Mouse (Mus musculus) CH12.LX (cell line): ENCODE measurements at regions not wholly inside any gene's neighbourhood (a gene's known extent, or its start where the extent isn't known, plus 50 kb on each side); places are given as distances from the start of the nearest gene placed in this dataset.

ENCODE experiments used
- DNase-seq: peaks from one replicate; pipeline ENCODE4 v3.0.0-alpha.2; 2013; ENCODE audit errors: extremely low read depth
- H3K27ac ChIP-seq: 2 replicates; pipeline ENCODE4 v1.5.1; 2012; ENCODE audit warnings: low read depth, mild to moderate bottlenecking, control low read depth, moderate library complexity; ENCODE audit not compliant: insufficient read depth
- H3K27me3 ChIP-seq: replicated peaks from 2 replicates; pipeline ENCODE3; 2012; ENCODE audit warnings: inconsistent platforms
- H3K36me3 ChIP-seq, 2 experiments: replicated peaks in 1 of 2; 2 replicates each; pipeline versions ENCODE3 to v1.6.1; 2012; ENCODE audit warnings: inconsistent platforms in 1 of 2, low read length in 1 of 2, mild to moderate bottlenecking in 1 of 2, mixed read lengths in 1 of 2, moderate library complexity in 1 of 2; ENCODE audit not compliant: control insufficient read depth in 1 of 2, insufficient read depth in 1 of 2
- H3K4me1 ChIP-seq, 2 experiments: 2 replicates each; pipeline ENCODE4 v1.6.1; 2012; ENCODE audit warnings: inconsistent platforms in 1 of 2, moderate library complexity in 1 of 2; ENCODE audit not compliant: insufficient read depth in 2 of 2, control insufficient read depth in 1 of 2
- H3K4me2 ChIP-seq: 2 replicates; pipeline ENCODE4 v1.6.1; 2012; ENCODE audit warnings: low read depth, mild to moderate bottlenecking, control low read depth; ENCODE audit not compliant: poor library complexity, insufficient read depth, severe bottlenecking
- H3K4me3 ChIP-seq, 3 experiments: fragments of 150-350 bp in 1 of 3; sonication (generic) in 1 of 3; replicated peaks in 1 of 3; 2 replicates each; pipeline versions ENCODE3 to v1.5.1; 2011 to 2012; ENCODE audit warnings: low read depth in 2 of 3, low read length in 2 of 3, mild to moderate bottlenecking in 2 of 3, moderate library complexity in 2 of 3, control low read depth in 1 of 3, improper control_type of control experiment in 1 of 3, inconsistent platforms in 1 of 3, mixed read lengths in 1 of 3; ENCODE audit not compliant: poor library complexity in 1 of 3
- H3K79me2 ChIP-seq: replicated peaks from 2 replicates; pipeline ENCODE4 v1.6.1; 2012; ENCODE audit warnings: mild to moderate bottlenecking, moderate library complexity; ENCODE audit not compliant: control insufficient read depth, poor library complexity, insufficient read depth, severe bottlenecking; ENCODE audit errors: extremely low read depth
- H3K9ac ChIP-seq: 2 replicates; pipeline ENCODE4 v1.6.1; 2012; ENCODE audit warnings: low read depth, mild to moderate bottlenecking, control low read depth, moderate library complexity; ENCODE audit not compliant: insufficient read depth
- H3K9me3 ChIP-seq: replicated peaks from 2 replicates; pipeline ENCODE3; 2012; ENCODE audit warnings: low read length, inconsistent platforms, mixed read lengths
- BHLHE40 ChIP-seq: IDR thresholded peaks from 2 replicates; pipeline ENCODE4 v1.6.1; 2011; ENCODE audit warnings: mild to moderate bottlenecking, low read depth, low read length, improper control_type of control experiment
- CHD2 ChIP-seq: IDR thresholded peaks from 2 replicates; pipeline ENCODE4 v1.6.1; 2011; ENCODE audit warnings: low read length, improper control_type of control experiment
- CTCF ChIP-seq, 2 experiments: IDR thresholded peaks in 1 of 2; conservative IDR thresholded peaks in 1 of 2; 2 replicates each; pipeline ENCODE4 v1.5.1; 2011 to 2012; ENCODE audit warnings: low read depth in 2 of 2, low read length in 2 of 2, improper control_type of control experiment in 1 of 2, inconsistent platforms in 1 of 2, mild to moderate bottlenecking in 1 of 2, moderate library complexity in 1 of 2
- E2F4 ChIP-seq: IDR thresholded peaks from 2 replicates; pipeline ENCODE4 v1.6.1; 2011; ENCODE audit warnings: low read depth, low read length, improper control_type of control experiment; ENCODE audit not compliant: insufficient replicate concordance
- ELF1 ChIP-seq: IDR thresholded peaks from 2 replicates; pipeline ENCODE4 v1.6.1; 2014; ENCODE audit warnings: low read depth, mild to moderate bottlenecking, inconsistent platforms, low read length, improper control_type of control experiment
- EP300 ChIP-seq: IDR thresholded peaks from 2 replicates; pipeline ENCODE4 v1.6.1; 2011; ENCODE audit warnings: low read length, improper control_type of control experiment
- GABPA ChIP-seq: IDR thresholded peaks from 2 replicates; pipeline ENCODE4 v1.6.1; 2012; ENCODE audit warnings: low read depth, low read length, improper control_type of control experiment, inconsistent platforms; ENCODE audit not compliant: insufficient replicate concordance
- JUND ChIP-seq: conservative IDR thresholded peaks from 2 replicates; pipeline ENCODE4 v1.6.1; 2011; ENCODE audit warnings: low read depth, low read length, improper control_type of control experiment
- KAT2A ChIP-seq: IDR thresholded peaks from 2 replicates; pipeline ENCODE4 v1.6.1; 2012; ENCODE audit warnings: low read length, improper control_type of control experiment, inconsistent platforms; ENCODE audit not compliant: insufficient replicate concordance
- MAFK ChIP-seq: IDR thresholded peaks from 2 replicates; pipeline ENCODE4 v1.6.1; 2011; ENCODE audit warnings: low read length, improper control_type of control experiment; ENCODE audit not compliant: insufficient replicate concordance
- MAZ ChIP-seq: IDR thresholded peaks from 2 replicates; pipeline ENCODE4 v1.6.1; 2012; ENCODE audit warnings: low read depth, mild to moderate bottlenecking, inconsistent platforms, low read length, improper control_type of control experiment, moderate library complexity
- MEF2A ChIP-seq: IDR thresholded peaks from 2 replicates; pipeline ENCODE4 v1.6.1; 2014; ENCODE audit warnings: low read depth, mild to moderate bottlenecking, inconsistent platforms, low read length, improper control_type of control experiment, borderline replicate concordance
- NELFE ChIP-seq: IDR thresholded peaks from 2 replicates; pipeline ENCODE4 v1.6.1; 2011; ENCODE audit warnings: low read depth, low read length, improper control_type of control experiment
- NRF1 ChIP-seq: IDR thresholded peaks from 2 replicates; pipeline ENCODE4 v1.6.1; 2014; ENCODE audit warnings: low read depth, mild to moderate bottlenecking, inconsistent platforms, low read length, improper control_type of control experiment, moderate library complexity
- PAX5 ChIP-seq: IDR thresholded peaks from 2 replicates; pipeline ENCODE4 v1.6.1; 2012; ENCODE audit warnings: low read length, inconsistent platforms, mixed read lengths
- POLR2A ChIP-seq: IDR thresholded peaks from 2 replicates; pipeline ENCODE4 v1.6.1; 2011; ENCODE audit warnings: low read depth, mild to moderate bottlenecking, improper control_type of control experiment, low read length
- RCOR1 ChIP-seq: conservative IDR thresholded peaks from 2 replicates; pipeline ENCODE4 v1.6.1; 2012; ENCODE audit warnings: low read depth, mild to moderate bottlenecking, inconsistent platforms, low read length, improper control_type of control experiment
- SIN3A ChIP-seq: IDR thresholded peaks from 2 replicates; pipeline ENCODE4 v1.6.1; 2012; ENCODE audit warnings: low read length, improper control_type of control experiment, inconsistent platforms
- SMC3 ChIP-seq: IDR thresholded peaks from 2 replicates; pipeline ENCODE4 v1.6.1; 2011; ENCODE audit warnings: low read depth, low read length, improper control_type of control experiment
- TBP ChIP-seq: conservative IDR thresholded peaks from 2 replicates; pipeline ENCODE4 v1.6.1; 2011; ENCODE audit warnings: low read depth, low read length, improper control_type of control experiment
- TCF12 ChIP-seq: IDR thresholded peaks from 2 replicates; pipeline ENCODE4 v1.6.1; 2014; ENCODE audit warnings: low read depth, mild to moderate bottlenecking, inconsistent platforms, low read length, improper control_type of control experiment
- USF1 ChIP-seq: IDR thresholded peaks from 2 replicates; pipeline ENCODE4 v1.6.1; 2014; ENCODE audit warnings: low read depth, mild to moderate bottlenecking, inconsistent platforms, low read length, improper control_type of control experiment
- ZKSCAN1 ChIP-seq: IDR thresholded peaks from 2 replicates; pipeline ENCODE4 v1.6.1; 2012; ENCODE audit warnings: low read depth, inconsistent platforms, low read length, improper control_type of control experiment, borderline replicate concordance
- ZMIZ1 ChIP-seq: IDR thresholded peaks from 2 replicates; pipeline ENCODE4 v1.6.1; 2012; ENCODE audit warnings: low read depth, mild to moderate bottlenecking, inconsistent platforms, low read length, improper control_type of control experiment
- ZNF384 ChIP-seq: IDR thresholded peaks from 2 replicates; pipeline ENCODE4 v1.6.1; 2012; ENCODE audit warnings: low read depth, low read length, improper control_type of control experiment, inconsistent platforms
- dilution Hi-C: fragments of 300-500 bp; cut with MboI; formaldehyde crosslinking; loops from 2 replicates; pipeline ENCODE4 v1.14.3; 2020; ENCODE audit warnings: low sequenced_read_pairs; ENCODE audit not compliant: extremely low pct_unique_long_range_greater_than_20kb, extremely low pct_ligation_motif_present
- in situ Hi-C: fragments of 300-500 bp; cut with MboI; formaldehyde crosslinking; loops from 3 replicates; pipeline ENCODE4 v1.14.3; 2019; ENCODE audit warnings: low sequenced_read_pairs, low pct_ligation_motif_present, low pct_unique_long_range_greater_than_20kb, mixed read lengths

GRCm38 (mm10) chr9:122631793-122632192, 115.4 kb upstream of the Topaz1 start:
- H3K4me3 ChIP-seq = no peak overlapping the region
- no peaks in the 10 kb centered on the region for H3K79me2 ChIP-seq
- dilution Hi-C loops = no loop called here
- H3K27me3 ChIP-seq = peaks cover 36% of the 10 kb centered on the region
- TF ChIP-seq POLR2A (no peak), ELF1 (no peak), USF1 (no peak), BHLHE40 (no peak), TCF12 (no peak), SMC3 (no peak), MAFK (no peak), NELFE (no peak), GABPA (no peak), ZKSCAN1 (no peak), CHD2 (no peak), PAX5 (no peak), NRF1 (no peak)
- peak overlapping the region; percentile 93 for H3K4me2 ChIP-seq
- H3K27ac ChIP-seq = no peak overlapping the region
- H3K36me3 ChIP-seq = no peaks in the 10 kb centered on the region
- no peak overlapping the region for H3K9ac ChIP-seq
- H3K4me1 ChIP-seq = peaks cover 2 to 16% of the 10 kb centered on the region in 2 experiments; a peak in 2 of 4 replicates
- DNase-seq = no peak
- in situ Hi-C loops = no loop called here
- H3K9me3 ChIP-seq = no peaks in the 10 kb centered on the region

GRCm38 (mm10) chr9:122633484-122633883, 113.7 kb upstream of the Topaz1 start:
- dilution Hi-C loops = no loop called here

More at GRCm38 (mm10) chr9:122633484-122633883, 113.7 kb upstream of the Topaz1 start:
- Histone ChIP-seq H3K9me3 (no peaks in the 10 kb centered on the region), H3K4me1 (peaks cover 2 to 23% of the 10 kb centered on the region in 2 experiments; a peak in 2 of 4 replicates), H3K27me3 (peaks cover 29% of the 10 kb centered on the region), H3K9ac (no peak overlapping the region), H3K4me2 (no peak overlapping the region), H3K79me2 (no peaks in the 10 kb centered on the region), H3K27ac (no peak overlapping the region), H3K4me3 (no peak overlapping the region), H3K36me3 (no peaks in the 10 kb centered on the region)
- no peak for DNase-seq
- in situ Hi-C loops = no loop called here
- TF ChIP-seq MAFK (no peak), SIN3A (no peak), ELF1 (no peak), KAT2A (no peak), JUND (no peak), ZMIZ1 (no peak), ZNF384 (no peak), USF1 (no peak), MAZ (no peak), E2F4 (no peak), RCOR1 (no peak), TCF12 (no peak), BHLHE40 (no peak), SMC3 (no peak), GABPA (no peak), MEF2A (no peak), TBP (no peak), CTCF (conservative IDR thresholded peaks at IDR 0.05 in 1 of 2, IDR thresholded peaks at IDR 0.05 in 1 of 2; ENCODE audit: low read depth in 2 of 2, low read length in 2 of 2) (no peak), EP300 (no peak)
